In genomic region chr7:111813093-111813492, GRCm38 (mm10) we compare ENCODE assay signal across 11 mouse cellular contexts.
DNase-seq lines count a peak whose midpoint lies in the region.
"Had no signal": no experiment of that assay in that cellular context is flagged by ENCODE, and none has a peak within 500 bp of the region (broad histone marks: within the 10 kb centered on the region; RNA-seq: fewer than 3 reads in every experiment).

No protein-coding gene starts in this region.

- DNase-seq in frontal cortex, postnatal 36 days (ENCODE audit: low spot score in 2 of 2) = peak; percentile 8 to 16
- DNase-seq in frontal cortex, postnatal 14 days (ENCODE audit: low spot score in 2 of 2) = no peak
- DNase-seq in kidney, postnatal 10 days = peak; percentile 23
- DNase-seq in kidney, adult 9 months = no peak
- DNase-seq in ovary, postnatal 14 days (ENCODE audit: low spot score) = peak; percentile 20
- DNase-seq in ovary, postnatal 36 days (ENCODE audit: low spot score) = no peak
- peak; percentile 61 for DNase-seq in lung, postnatal 10 days
- DNase-seq in adrenal gland, adult (ENCODE audit: inconsistent age in 2 of 2, low spot score in 1 of 2) = no peak
- DNase-seq: B cell, adult 2 months; cerebellum, postnatal 36 days; gastrocnemius, adult 2 months had no signal

Comparison
In these comparisons a context has a peak if more than half of its experiments do, and no peak if none do; other contexts are left out.
1. DNase-seq: peak in frontal cortex, postnatal 36 days (2 of 2), kidney, postnatal 10 days (single experiment), ovary, postnatal 14 days (single experiment) and lung, postnatal 10 days (single experiment); none in frontal cortex, postnatal 14 days (0 of 2), kidney, adult 9 months (single experiment), ovary, postnatal 36 days (single experiment) and adrenal gland, adult (0 of 2).